Mouse (Mus musculus): ENCODE measurements around the gene Bcl3.

GRCm38 (mm10) chr7:19840936-19841335, 18.4 kb upstream of the Bcl3 start:
- TF ChIP-seq CTCF (conservative IDR thresholded peaks at IDR 0.05; ENCODE audit: insufficient read depth, insufficient read length, low read depth, low read length) (no peak), POLR2A (IDR thresholded peaks at IDR 0.05; ENCODE audit: low read depth, low read length) (no peak)

Data from kidney, adult 2 months (tissue).